Comparison of ENCODE assay signal across 8 mouse cellular contexts in genomic region chr11:117936202-117936601, GRCm38 (mm10). TPM values are rescaled to one million over a fixed set of nuclear protein-coding genes. Genes with fewer than 3 reads are reported as not detected.
DNase-seq lines count a peak whose midpoint lies in the region; ATAC-seq and TF ChIP-seq lines count a peak whose summit lies in the region.

No protein-coding gene starts in this region.

- H3K27ac ChIP-seq in intestine, embryonic 16.5 days (ENCODE audit: low read length): peak overlapping the region; percentile 91
- H3K27ac ChIP-seq in lung, embryonic 14.5 days (ENCODE audit: low read depth): peak overlapping the region; percentile 27; the same call in 1 of the 2 replicates
- H3K27ac ChIP-seq in hindbrain, embryonic 14.5 days: no peak overlapping the region; the same call in 1 of the 2 replicates

- 24% methylated on average over 8 of the region's 8 CpGs for WGBS in intestine, embryonic 16.5 days
- WGBS in lung, embryonic 14.5 days: 33% methylated on average over 8 of the region's 8 CpGs
- WGBS in hindbrain, embryonic 14.5 days: 48% methylated on average over 8 of the region's 8 CpGs

- peak overlapping the region; percentile 49 for H3K9ac ChIP-seq in intestine, embryonic 16.5 days (ENCODE audit: low read depth, low read length)
- no peak overlapping the region for H3K9ac ChIP-seq in lung, embryonic 14.5 days
- no peak overlapping the region for H3K9ac ChIP-seq in hindbrain, embryonic 14.5 days

- no peaks in the 10 kb centered on the region for H3K27me3 ChIP-seq in intestine, embryonic 16.5 days (replicated peaks; ENCODE audit: control insufficient read depth, insufficient read depth, low read length)
- 0 out of 2 replicates have a peak, but pooled peaks cover 3% of the 10 kb centered on the region for H3K27me3 ChIP-seq in lung, embryonic 14.5 days (ENCODE audit: insufficient read depth, low read length)
- H3K27me3 ChIP-seq in hindbrain, embryonic 14.5 days (ENCODE audit: control insufficient read depth, insufficient read depth, low read length): peaks cover 11% of the 10 kb centered on the region; the same call in 1 of the 2 replicates

- peak; percentile 12; the same call in 1 of the 2 replicates for ATAC-seq in intestine, embryonic 16.5 days
- no peak for ATAC-seq in lung, embryonic 14.5 days (ENCODE audit: insufficient read depth)
- ATAC-seq in hindbrain, embryonic 14.5 days (ENCODE audit: low FRiP score): no peak

- peak overlapping the region; percentile 1; the same call in 1 of the 2 replicates for H3K4me3 ChIP-seq in intestine, embryonic 16.5 days (ENCODE audit: low read length)
- no peak overlapping the region for H3K4me3 ChIP-seq in lung, embryonic 14.5 days (ENCODE audit: low read depth, low read length)
- H3K4me3 ChIP-seq in hindbrain, embryonic 14.5 days (replicated peaks; ENCODE audit: low read length): no peak overlapping the region

- H3K4me1 ChIP-seq in intestine, embryonic 16.5 days (ENCODE audit: control insufficient read depth, insufficient read depth, low read length): peaks cover 72% of the 10 kb centered on the region
- peaks cover 44% of the 10 kb centered on the region for H3K4me1 ChIP-seq in lung, embryonic 14.5 days (ENCODE audit: insufficient read depth)
- H3K4me1 ChIP-seq in hindbrain, embryonic 14.5 days (replicated peaks; ENCODE audit: control insufficient read depth, insufficient read depth, low read length): peaks cover 25% of the 10 kb centered on the region

- peak overlapping the region; percentile 23; the same call in 1 of the 2 replicates for H3K4me2 ChIP-seq in intestine, embryonic 16.5 days (ENCODE audit: low read depth, low read length)
- H3K4me2 ChIP-seq in lung, embryonic 14.5 days: no peak overlapping the region
- no peak overlapping the region for H3K4me2 ChIP-seq in hindbrain, embryonic 14.5 days (replicated peaks)

- no peak for TF ChIP-seq CTCF in lung, embryonic 14.5 days (IDR thresholded peaks at IDR 0.05; ENCODE audit: low read depth)

- intact Hi-C loops in gastrocnemius, postnatal 36 days (cut with DNase I): no loop called here

- H3K36me3 ChIP-seq in intestine, embryonic 16.5 days (ENCODE audit: control insufficient read depth, insufficient read depth, low read length): no peaks in the 10 kb centered on the region
- H3K36me3 ChIP-seq in lung, embryonic 14.5 days (ENCODE audit: insufficient read depth): no peaks in the 10 kb centered on the region
- no peaks in the 10 kb centered on the region for H3K36me3 ChIP-seq in hindbrain, embryonic 14.5 days (replicated peaks; ENCODE audit: control insufficient read depth, insufficient read depth)

- peak; percentile 58 for DNase-seq in gastrocnemius, adult 18-20 months (ENCODE audit: low spot score)
- no peak for DNase-seq in gastrocnemius, postnatal 36 days
- DNase-seq in cerebellum, postnatal 10 days: peak; percentile 90 to 91
- DNase-seq in lung, embryonic 14.5 days: peak; percentile 84
- peak; percentile 53 to 77 for DNase-seq in urinary bladder, postnatal 36 days (ENCODE audit: low spot score in 2 of 2)
- DNase-seq in hindbrain, embryonic 14.5 days (ENCODE audit: low spot score): no peak
- no peak for DNase-seq in spleen, postnatal 14 days (ENCODE audit: low spot score in 2 of 2)

- no peaks in the 10 kb centered on the region for H3K9me3 ChIP-seq in intestine, embryonic 16.5 days (ENCODE audit: control insufficient read depth, low read length)
- H3K9me3 ChIP-seq in lung, embryonic 14.5 days (ENCODE audit: low read depth, low read length): no peaks in the 10 kb centered on the region
- no peaks in the 10 kb centered on the region for H3K9me3 ChIP-seq in hindbrain, embryonic 14.5 days (ENCODE audit: control insufficient read depth, low read length)

RNA-seq across cellular contexts. Expression of gene Socs3, which starts 33.6 kb away (rescaled TPM):
- total RNA-seq in gastrocnemius, adult 18-20 months (2021): 1 to 10 TPM; 3.1 to 6.6 TPM
- 1 to 10 TPM; 1.8 to 4.7 TPM for total RNA-seq in gastrocnemius, postnatal 36 days (2021)
- polyA plus RNA-seq in intestine, embryonic 16.5 days (2015; fragmentation: Nextera tagmentation; extraction: Ambion mirVana): 18.9 and 21.2 TPM in 2 replicates
- 5.4 and 6.4 TPM in 2 replicates for polyA plus RNA-seq in lung, embryonic 14.5 days (2014; fragmentation: Nextera tagmentation; extraction: Ambion mirVana)
- polyA plus RNA-seq in hindbrain, embryonic 14.5 days (2014; fragmentation: Nextera tagmentation; extraction: Ambion mirVana): 2.9 and 3.0 TPM in 2 replicates

RNA-seq across cellular contexts. Expression of gene Pgs1, which starts 49.9 kb away (rescaled TPM):
- 10 to 100 TPM; 17.6 to 18.5 TPM for total RNA-seq in gastrocnemius, adult 18-20 months (2021)
- total RNA-seq in gastrocnemius, postnatal 36 days (2021): 10 to 100 TPM; 17.9 to 18.9 TPM
- polyA plus RNA-seq in intestine, embryonic 16.5 days (2015; fragmentation: Nextera tagmentation; extraction: Ambion mirVana): 33.9 and 35.7 TPM in 2 replicates
- polyA plus RNA-seq in lung, embryonic 14.5 days (2014; fragmentation: Nextera tagmentation; extraction: Ambion mirVana): 35.8 and 40.8 TPM in 2 replicates
- 48.1 and 56.4 TPM in 2 replicates for polyA plus RNA-seq in hindbrain, embryonic 14.5 days (2014; fragmentation: Nextera tagmentation; extraction: Ambion mirVana)

Comparison
In these comparisons a context has a peak if more than half of its experiments do, and no peak if none do; other contexts are left out.
1. DNase-seq: peak in gastrocnemius, adult 18-20 months (single experiment), cerebellum, postnatal 10 days (2 of 2), lung, embryonic 14.5 days (single experiment) and urinary bladder, postnatal 36 days (2 of 2); none in gastrocnemius, postnatal 36 days (0 of 2), hindbrain, embryonic 14.5 days (single experiment) and spleen, postnatal 14 days (0 of 2).